Mouse (Mus musculus) left cerebral cortex, adult 8-10 months (tissue): ENCODE data around the gene Gm21987. TPM values are rescaled to one million over a fixed set of nuclear protein-coding genes. Genes with fewer than 3 reads are reported as not detected.

ENCODE experiments used
- DNase-seq, 2 experiments: peaks; one replicate each; pipeline ENCODE4 v3.0.0; 2022; ENCODE audit warnings: low spot score in 2 of 2
- total RNA-seq, 4 experiments: library from RNA; stranded (reverse); gene quantifications; 2 replicates each; pipeline ENCODE4 v1.2.4; 2022

Gm21987 gene
- total RNA-seq, 4 experiments from 2014 or later, result not detected

DNA sequence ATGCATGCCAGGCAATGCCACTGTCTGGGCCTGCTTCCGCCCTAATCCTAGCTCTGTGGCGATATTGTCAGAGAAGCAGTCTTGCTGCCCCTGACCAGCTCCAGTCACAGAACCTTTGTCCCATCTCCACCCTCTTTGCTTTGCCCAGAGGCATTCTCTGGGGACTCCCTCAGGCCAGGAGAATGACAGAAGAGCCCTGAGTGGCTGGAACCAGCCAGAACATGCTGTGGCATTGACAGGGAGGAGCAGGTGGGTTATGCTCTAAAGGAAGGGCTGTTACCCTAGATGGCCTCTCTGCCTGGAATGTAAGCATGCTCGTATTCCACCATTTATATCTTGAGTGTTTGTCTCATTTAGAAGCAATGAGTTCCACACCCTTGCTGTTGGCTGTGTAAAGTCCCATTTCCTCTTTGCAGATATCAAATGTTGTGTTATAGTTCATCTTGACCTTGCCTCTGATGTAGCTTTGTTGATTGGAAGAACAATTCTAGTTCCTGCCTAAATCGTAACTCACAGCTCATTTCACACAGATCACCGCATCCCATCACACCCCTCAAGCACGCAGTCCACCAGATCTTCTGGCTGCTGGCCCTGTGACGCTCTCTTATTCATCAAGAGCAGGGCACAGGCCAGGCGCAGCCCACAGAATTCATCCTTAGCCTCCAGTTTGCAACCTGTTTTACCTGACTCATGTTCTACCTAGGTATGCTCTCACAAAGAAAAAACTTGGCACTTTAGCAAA is 24.0 kb downstream of the Gm21987 start:
- DNase-seq, result no peak

DNA sequence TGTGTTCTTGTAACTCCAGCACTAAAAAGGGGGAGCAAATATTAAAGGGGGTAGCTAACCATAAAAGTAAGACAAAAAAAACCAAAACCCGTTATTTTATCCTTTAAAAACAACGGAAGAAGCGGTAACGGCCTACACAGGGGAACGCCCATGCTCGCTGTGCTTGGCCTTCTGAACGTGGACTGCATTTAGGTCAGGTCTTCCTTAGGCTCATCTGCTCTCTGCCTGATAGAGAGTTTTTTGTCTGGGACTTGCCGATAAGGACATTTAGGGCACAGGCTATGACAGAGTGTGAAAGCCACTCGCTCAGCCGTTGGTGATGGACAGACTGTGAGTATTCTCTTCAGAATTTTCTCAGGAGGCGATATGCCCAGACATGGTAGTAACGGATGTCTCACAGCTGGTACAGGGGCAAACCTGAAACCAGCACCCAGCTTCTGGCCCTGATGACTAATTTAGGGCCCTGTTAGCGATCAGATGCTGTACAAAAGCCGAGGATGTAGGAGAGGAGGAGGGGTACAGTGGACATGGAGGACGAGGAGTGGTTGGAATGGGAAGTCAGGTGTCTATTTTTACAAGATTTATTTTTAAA is 25.0 kb downstream of the Gm21987 start:
- no peak for DNase-seq

DNA sequence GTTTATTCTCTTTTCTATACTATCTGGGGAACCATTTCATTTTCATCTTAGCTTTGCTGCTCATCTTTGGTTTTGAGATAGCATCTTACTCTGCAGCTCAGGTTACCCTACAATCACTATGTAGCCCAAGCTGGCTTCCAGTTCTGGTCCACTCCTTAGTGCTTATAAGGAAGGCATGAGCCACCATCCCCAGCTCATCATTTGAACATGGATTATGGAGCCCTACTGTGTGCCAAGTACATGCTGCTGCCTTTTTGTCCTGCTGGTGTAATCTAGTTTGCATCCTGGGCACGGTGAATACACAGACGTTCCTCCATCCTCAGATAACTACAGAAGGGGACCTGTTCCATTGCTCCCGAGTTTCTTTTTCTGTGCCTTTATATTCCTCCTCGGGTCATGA is 26.0 kb downstream of the Gm21987 start:
- DNase-seq, result no peak

DNA sequence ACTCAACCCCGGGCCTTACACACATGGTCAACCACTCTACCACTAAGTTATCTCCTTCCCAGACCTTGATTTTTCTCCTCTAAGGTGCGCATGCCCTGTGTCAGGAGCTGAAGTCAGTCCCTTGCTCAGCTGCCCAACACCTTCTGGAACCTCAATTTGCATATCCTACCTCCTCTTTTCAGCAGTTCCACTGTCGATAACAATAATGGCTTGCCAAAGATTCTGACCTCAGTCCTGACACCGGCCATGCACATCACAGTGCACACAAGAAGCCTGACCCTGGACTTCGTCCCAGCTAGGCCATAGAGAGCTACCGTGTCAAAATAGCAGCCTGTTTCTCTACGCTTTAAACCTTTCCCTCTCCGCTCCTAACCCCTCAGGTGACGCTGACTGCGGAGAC is 26.6 kb downstream of the Gm21987 start:
- no peak for DNase-seq

DNA sequence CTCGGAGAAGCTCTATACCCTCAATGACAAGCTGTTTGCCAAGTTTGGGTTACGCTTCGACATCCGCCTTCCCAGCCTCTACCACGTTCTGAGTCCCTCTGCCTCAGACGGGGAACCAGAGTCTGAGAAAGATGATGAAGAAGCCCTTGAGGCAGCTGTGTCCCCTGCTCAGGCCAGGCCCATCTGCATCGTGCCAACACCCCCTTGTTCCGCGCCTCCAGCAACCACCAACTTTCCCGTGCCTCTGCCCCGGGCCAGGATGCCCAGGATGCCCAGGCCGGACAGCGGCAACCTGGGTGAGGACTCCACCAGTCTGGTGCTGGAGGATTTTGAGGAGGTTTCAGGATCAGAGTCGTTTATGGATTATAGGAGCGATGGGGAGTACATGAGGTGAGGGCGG is 27.1 kb downstream of the Gm21987 start:
- no peak for DNase-seq

DNA sequence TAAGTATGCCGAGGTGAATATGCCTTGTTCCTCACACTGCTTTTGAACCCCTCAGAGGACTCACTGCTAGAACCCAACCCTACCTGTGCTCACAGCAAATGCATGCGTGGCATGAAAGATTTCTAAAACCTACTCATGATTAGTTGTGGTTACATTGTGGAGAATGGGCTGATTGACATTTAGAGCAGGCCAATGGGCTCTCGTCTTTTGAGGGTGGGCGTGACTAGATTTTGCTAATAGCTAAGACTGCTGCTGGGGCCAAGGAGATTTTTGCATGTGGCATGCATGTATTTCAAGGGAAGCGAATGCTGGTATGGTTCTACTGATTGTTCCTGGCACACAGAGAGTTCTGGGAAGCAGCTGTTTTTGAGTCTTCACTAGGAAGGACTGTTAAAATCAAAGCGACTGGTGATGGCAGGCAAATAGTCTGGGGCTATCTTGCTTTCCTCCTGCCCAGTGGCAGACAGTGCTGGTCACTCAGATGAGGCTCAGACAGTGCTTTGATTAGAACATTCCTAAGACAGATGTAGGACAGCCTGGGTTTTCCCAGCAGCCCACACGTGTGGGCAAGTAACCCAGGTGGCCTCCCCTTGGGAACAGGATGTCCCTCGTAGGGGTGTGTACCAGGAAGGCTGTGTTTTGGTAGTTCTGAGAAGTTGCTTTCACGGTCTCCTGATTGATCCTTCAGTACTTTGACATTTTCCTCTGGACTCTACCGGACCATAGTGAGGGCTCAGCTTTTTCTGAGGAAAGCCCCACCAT is 27.7 kb downstream of the Gm21987 start:
- DNase-seq, result no peak

DNA sequence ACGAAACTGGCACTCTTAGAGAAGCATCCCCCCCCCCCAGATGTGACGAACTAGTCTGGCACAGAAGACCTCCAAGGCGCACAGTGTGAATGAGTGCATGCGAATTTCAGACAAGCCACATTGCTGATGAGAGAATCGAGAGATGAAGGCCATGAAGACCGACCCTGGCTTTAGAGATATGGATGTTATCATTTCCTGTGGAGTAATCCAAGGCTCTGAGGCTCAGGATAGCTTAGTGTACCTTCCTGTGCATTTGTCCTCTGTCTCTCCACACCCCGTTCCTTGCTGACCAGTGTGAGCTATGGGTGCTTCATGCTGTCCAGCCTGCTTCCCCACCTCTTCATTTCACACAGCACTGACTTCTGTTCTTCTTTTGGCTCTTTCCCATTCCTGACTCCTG is 28.3 kb downstream of the Gm21987 start:
- DNase-seq, result no peak

DNA sequence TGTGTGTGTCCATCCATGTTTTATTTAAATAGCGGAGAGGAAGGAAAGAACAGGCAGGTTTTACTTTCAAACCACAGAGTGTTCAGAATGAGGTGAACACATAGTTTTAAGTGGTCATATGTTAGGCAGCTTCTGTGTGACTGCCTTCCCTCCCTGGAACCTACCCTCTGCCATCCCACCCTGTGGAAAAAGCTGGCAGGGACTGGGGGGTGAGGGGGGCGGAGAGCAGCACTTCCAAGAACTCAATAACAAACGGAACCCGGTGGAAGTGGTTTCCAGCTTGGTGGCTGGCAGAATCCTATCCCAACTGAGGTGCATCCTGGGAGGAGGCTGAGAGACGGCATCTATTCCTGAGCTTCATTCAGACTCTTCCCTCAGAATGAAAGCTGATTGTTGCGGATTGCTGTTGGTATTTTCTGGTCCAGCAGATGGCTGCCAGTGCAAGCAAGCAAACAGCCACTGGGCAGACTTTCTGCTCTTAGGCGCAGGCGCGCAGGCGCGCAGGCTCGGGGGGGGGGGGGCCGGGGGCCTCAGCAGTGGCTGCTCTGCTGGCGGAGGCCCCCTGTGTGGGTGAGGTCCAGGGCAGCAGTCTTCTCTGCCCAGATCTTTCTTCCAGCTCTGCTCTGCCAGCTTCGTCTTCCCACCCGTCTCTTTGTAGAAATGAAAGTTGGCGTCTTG is 29.5 kb downstream of the Gm21987 start:
- DNase-seq, result peak in 1 of 2 experiments; percentile 47

DNA sequence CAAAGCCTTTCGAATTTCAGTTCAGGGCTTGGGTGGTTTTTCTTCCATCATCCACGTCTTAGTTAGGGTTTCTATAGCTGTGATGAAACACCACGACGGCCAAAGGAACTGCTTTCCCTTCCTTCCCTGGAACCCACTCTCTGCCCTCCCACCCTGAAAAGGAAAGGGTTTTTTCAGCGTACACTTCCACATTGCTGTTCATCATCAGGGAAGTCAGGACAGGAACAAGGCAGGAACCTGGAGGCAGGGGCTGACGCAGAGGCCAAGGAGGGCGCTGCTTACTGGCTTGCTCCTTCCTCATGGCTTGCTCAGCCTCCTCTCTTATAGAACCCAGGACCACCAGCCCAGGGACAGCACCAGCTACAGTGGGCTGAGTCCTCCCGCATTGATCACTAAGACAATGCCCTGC is 30.0 kb downstream of the Gm21987 start:
- no peak for DNase-seq

DNA sequence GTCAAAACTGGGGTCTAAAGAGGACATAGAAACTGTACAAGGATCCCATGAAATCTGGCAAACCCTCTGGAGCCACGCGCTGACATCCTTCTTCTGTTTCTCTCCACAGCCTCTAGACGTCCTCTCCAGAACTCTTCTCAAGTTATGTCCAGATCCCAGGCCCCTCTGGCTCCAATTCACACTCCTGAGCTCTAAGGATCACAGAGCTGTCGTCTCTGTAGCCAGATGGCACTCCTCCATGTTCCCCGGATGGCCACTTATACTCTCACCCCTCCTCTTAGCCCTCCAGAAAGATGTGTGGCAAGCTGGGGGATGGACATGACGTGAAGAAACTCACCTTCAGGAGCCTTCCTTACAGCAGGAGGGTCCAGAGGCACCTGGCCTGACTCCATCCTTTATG is 30.7 kb downstream of the Gm21987 start:
- DNase-seq, result no peak

DNA sequence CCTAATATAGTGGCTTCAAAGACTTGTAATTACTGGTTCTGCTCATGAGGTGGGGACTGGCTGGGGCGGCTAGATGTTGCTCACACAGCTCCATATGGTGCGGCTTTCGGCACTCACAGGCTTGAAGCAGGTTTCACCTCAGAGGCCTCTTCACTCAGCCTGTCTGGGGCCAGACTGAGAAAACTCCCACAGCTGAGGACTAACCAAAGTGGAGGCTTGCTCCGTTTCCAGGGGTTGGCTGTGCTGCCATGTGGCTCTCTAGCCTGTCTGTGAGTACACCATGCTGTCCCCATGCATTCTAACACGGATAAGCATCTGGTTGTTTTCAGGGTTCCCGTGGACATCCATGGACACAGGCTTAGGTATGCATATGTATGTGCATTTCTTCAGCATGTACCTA is 31.8 kb downstream of the Gm21987 start:
- DNase-seq, result no peak

DNA sequence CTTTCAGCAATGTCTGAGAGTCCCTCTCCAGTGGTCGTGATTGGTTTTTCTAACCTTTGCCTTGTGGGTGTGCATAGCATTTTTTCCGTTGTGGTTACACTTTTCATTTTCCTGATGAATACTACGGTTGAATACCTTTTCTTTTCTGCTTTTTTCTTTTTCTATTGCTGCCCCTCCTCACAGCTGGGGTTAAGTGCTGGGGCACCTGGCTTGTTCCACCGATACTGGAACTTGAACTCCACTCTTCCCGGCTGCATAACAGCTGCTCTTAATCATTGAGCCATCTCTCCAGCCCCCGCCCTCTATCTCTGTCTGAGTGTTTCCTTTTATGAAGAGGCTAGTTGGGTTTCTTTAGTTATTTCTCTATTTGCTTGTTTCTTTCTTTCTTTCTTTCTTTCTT is 32.2 kb downstream of the Gm21987 start:
- DNase-seq, result no peak

DNA sequence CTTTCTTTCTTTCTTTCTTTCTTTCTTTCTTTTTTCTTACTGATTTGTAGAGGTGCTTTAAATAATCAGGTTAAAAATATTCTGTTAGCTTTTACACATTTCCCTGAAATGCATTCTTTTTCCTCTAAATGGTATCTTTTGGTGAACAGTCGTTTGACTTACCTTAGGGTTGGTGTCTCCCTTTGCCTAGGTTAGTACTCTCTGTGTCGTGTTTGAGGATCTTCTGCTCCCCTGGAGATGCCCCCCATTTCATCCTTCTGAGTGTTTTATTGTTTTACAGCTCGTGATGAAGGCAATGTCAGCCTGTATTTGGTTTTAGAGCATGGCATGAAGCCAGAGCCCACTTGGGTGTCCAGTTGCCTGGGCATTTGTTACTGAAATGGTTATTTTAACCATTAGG is 32.7 kb downstream of the Gm21987 start:
- DNase-seq, result no peak

DNA sequence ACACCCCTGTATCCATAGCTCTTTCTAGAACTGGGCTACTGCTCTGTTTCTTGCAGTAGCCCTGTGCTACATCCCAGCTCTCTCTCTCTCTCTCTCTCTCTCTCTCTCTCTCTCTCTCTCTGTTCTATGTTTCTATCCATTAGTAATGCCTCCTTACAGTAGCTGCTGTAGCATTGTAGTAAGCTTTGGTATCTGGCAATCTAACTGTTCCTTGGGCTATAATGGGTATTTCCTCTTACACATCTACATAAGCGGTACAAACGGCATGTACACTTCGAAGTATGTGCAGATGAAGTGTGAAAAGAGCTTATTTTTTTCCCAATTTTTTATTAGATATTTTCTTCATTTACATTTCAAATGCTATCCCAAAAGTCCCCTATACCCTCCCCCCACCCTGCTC is 33.1 kb downstream of the Gm21987 start:
- no peak for DNase-seq

DNA sequence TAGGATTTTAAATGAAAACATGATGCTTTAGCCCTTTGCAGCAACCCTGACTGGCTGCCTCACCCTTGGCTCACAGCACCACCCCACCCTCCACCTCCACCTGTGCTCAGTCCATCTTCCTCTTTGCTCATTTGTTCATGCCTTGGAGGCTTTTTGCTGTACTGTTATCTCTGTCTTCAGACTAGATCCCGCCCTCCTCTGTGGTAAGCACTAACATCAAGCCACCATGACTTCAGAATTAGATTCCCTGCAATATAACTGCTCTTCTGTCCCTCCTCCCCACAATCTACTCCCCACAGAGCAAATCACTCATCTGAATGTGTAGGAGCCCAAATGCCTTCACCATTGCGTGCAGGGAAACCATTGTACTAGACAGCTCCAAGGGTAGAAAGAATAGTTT is 36.8 kb downstream of the Gm21987 start:
- DNase-seq, result no peak

DNA sequence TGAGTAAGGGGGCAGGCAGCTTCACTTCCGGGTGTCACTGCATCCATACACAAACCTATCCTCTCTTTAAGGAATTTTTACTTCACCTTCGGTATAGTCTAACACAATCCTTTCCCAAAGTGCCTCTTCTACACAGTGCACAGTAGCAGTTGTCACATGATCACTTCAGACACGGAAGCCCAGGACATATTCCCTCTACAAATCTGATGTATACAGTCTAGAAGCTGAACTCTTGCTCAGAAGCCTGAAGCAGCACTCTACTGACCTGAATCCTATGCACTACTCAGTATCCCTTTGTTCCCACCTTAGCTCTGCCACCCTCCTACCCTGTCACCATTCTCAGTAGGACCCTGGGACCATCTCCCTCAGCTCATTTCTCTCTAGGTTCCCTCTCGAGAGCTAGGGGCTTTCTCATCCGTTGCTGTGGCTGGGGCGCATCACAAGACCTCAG is 38.4 kb downstream of the Gm21987 start:
- no peak for DNase-seq

DNA sequence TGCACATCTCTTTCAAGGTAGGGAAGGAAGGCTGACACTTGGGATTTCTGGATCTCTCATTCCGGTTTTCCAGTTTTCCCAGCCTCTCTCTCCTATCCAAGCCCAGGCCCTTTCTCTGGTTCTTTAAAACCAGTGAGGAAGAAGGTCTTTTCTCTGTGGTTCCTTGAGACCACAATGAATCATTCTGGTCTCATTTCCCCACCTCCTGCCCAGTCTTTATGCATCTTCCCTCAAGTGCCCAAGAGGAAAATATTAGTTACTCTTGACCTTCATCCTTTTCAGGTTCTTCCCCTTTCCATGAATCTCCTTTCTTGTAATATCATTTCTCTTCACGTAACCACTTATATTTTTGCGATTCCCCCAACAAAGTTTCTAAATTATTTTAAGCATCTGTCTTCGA is 38.9 kb downstream of the Gm21987 start:
- no peak for DNase-seq

DNA sequence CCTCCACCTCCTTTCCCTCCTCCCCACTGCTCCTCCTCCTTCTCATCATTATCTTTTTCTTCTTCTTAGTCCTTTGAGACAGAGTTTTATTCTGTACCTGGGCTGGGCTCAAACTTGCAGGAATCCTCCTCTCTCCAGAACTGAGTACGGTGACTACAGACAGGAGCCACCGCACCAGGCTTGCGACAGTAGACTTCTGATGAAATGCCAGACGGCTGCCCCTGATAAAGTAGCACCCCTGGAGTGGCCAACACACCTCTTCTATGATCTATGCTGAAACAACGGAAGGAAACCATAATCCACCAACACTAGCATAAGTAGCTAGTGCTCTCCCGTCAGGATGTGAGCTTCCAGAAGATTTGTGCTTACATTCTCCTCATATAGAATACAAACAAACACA is 40.5 kb downstream of the Gm21987 start:
- DNase-seq, result no peak

DNA sequence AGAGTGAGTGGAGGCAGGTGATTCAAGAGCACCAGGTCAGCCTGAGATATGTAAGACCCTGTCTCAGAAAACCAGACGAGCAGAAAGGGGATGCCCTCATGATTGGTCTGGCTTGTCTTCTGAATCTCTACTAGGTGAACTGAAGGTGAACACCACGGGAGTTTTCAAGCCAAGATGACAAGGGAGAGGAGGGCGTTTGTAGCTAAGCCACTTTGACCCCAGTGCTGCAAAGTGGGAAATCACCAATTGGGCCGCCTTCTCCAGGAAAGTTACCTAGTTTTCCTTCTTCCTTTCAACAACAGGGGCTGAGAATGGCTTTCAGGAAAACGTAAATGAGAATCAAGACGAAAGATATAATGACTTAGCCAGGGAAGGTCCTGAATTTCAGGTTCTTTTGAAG is 41.9 kb downstream of the Gm21987 start:
- DNase-seq, result no peak

DNA sequence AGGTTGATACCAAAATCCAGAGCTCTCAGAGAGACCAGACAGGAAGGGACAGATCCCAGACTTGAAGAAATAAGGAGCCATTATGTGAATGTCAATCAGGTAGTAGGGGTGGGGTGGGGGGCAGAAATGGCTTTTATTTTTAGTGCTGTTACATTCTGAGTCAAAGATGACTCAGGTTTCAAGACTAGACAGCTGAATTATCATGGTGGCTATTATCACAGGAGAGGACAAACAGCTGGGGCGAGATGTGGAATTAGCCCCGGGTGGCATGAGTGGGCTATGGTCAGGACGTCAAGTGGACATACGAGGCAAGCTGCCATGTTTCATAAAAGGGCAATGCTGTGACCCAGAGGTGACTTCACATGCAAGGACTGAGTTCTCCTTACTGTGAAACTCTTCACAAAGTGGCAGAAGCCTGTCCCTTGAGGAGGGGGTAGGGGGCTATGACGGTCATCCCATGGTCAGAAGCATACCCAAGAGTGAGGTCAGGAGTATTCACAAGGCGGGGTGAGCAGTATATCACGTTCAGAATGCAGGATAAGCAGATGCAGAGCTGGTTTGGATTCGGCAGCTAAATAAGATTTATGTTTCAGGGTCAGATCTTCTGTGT is 42.5 kb downstream of the Gm21987 start:
- no peak for DNase-seq

DNA sequence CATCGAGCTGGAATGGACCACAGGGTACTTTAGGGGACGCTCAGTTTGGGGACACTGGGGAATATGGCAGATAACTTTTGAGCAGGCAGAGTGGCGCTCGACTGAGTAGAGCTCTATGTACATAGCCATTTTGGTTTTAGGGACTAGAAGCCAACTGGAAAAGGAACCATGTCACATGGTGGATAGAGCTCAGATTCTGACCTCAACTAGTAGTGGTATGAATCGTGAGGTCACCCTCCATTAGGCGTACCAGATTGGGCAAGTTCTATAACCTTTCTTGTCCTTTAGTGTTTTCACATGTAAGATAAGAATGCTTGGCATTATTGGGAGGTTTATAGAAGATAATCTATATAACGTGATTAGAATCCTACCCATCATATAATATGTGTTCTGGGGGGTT is 43.5 kb downstream of the Gm21987 start:
- no peak for DNase-seq
